13 mouse cellular contexts compared by ENCODE assay signal in the genomic region with DNA sequence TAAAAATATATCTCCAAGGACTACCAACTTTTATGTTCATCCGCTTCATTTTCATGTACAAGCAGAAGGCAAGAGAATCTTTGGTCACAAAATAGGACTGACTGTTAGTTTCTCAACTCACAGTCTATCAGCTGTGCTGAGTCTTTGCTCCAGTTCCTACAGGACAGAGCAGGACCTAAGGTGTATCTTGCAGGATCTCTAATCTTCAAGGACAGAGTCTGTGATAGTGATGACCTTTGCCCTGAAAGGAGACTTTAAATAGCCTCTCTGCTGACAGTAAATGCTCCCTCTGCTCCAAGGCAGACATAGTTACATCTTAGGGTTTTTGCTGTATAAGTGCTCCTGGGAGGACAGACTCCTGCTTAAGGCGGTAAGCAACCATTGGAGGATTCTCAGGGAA.
"Had no signal": no experiment of that assay in that cellular context is flagged by ENCODE, and none has a peak within 500 bp of the region (broad histone marks: within the 10 kb centered on the region; RNA-seq: fewer than 3 reads in every experiment).

No protein-coding gene starts in this region.

- H3K4me3 ChIP-seq: layer of hippocampus, adult 2 months; limb, embryonic 10.5 days; liver, embryonic 15.5 days; midbrain, embryonic 13.5 days; stomach, embryonic 15.5 days had no signal

- H3K36me3 ChIP-seq: liver, embryonic 15.5 days; midbrain, embryonic 13.5 days; stomach, embryonic 15.5 days had no signal

- ATAC-seq: lung, postnatal 0 days; midbrain, embryonic 13.5 days had no signal

- H3K9ac ChIP-seq: liver, embryonic 15.5 days; midbrain, embryonic 13.5 days; stomach, embryonic 15.5 days had no signal

- H3K27ac ChIP-seq: layer of hippocampus, adult 2 months; limb, embryonic 10.5 days; liver, embryonic 15.5 days; midbrain, embryonic 13.5 days; stomach, embryonic 15.5 days had no signal

- DNase-seq: kidney, postnatal 4 days; lung, adult 2 months; lung, postnatal 36 days; right cerebral cortex, postnatal 14 days; thymus, adult 2 months; thymus, postnatal 25 days had no signal

- H3K9me3 ChIP-seq: limb, embryonic 10.5 days; liver, embryonic 15.5 days; midbrain, embryonic 13.5 days; stomach, embryonic 15.5 days had no signal

- H3K4me2 ChIP-seq: liver, embryonic 11.5 days; liver, embryonic 15.5 days; midbrain, embryonic 13.5 days; stomach, embryonic 15.5 days had no signal

- H3K27me3 ChIP-seq: liver, embryonic 15.5 days; midbrain, embryonic 13.5 days; stomach, embryonic 15.5 days had no signal
